In genomic region chr19:44519152-44519551, GRCm38 (mm10) we compare ENCODE assay signal across 10 mouse cellular contexts. TPM values are rescaled to one million over a fixed set of nuclear protein-coding genes. Genes with fewer than 3 reads are reported as not detected.
DNase-seq lines count a peak whose midpoint lies in the region; ATAC-seq and TF ChIP-seq lines count a peak whose summit lies in the region.
"Had no signal": no experiment of that assay in that cellular context is flagged by ENCODE, and none has a peak within 500 bp of the region (broad histone marks: within the 10 kb centered on the region; RNA-seq: fewer than 3 reads in every experiment).

No protein-coding gene starts in this region.

- H3K27ac ChIP-seq in forebrain, embryonic 12.5 days, result 0 out of 2 replicates have a peak overlapping the region, but pooled peaks have one; percentile 4
- no peak overlapping the region for H3K27ac ChIP-seq in forebrain, embryonic 13.5 days
- H3K27ac ChIP-seq in ES-Bruce4 (ENCODE audit: insufficient read depth, low read length), result no peak overlapping the region
- H3K27ac ChIP-seq: liver, embryonic 15.5 days had no signal

- TF ChIP-seq POLR2A in ES-Bruce4 (IDR thresholded peaks at IDR 0.05; ENCODE audit: insufficient read depth, low read length), result no peak
- TF ChIP-seq POLR2A in lung, adult 2 months (IDR thresholded peaks at IDR 0.05; ENCODE audit: borderline replicate concordance, extremely low read depth, low read depth, low read length), result no peak

- TF ChIP-seq EP300 in ES-Bruce4 (IDR thresholded peaks at IDR 0.05; ENCODE audit: insufficient read depth, low read depth, low read length), result no peak

- peak; percentile 61 for TF ChIP-seq CTCF in ES-Bruce4 (IDR thresholded peaks at IDR 0.05; ENCODE audit: low read depth, low read length)
- peak; percentile 3; the same call in 1 of the 2 replicates for TF ChIP-seq CTCF in lung, adult 2 months (IDR thresholded peaks at IDR 0.05; ENCODE audit: insufficient read depth, low read length)

- ATAC-seq in forebrain, embryonic 12.5 days (ENCODE audit: low FRiP score), result no peak
- ATAC-seq in forebrain, embryonic 13.5 days, result no peak
- ATAC-seq in CD4-positive, CD25-positive, alpha-beta regulatory T cell, adult 4 months, result no peak

- peaks cover 24% of the 10 kb centered on the region for H3K4me1 ChIP-seq in forebrain, embryonic 12.5 days
- H3K4me1 ChIP-seq in forebrain, embryonic 13.5 days, result peaks cover 27% of the 10 kb centered on the region
- no peaks in the 10 kb centered on the region for H3K4me1 ChIP-seq in ES-Bruce4 (ENCODE audit: control insufficient read depth, insufficient read depth, low read length)
- no peaks in the 10 kb centered on the region for H3K4me1 ChIP-seq in lung, adult 2 months (ENCODE audit: control insufficient read depth, insufficient read depth, low read length)
- H3K4me1 ChIP-seq: liver, embryonic 15.5 days had no signal

- 29% methylated on average over 7 of the region's 7 CpGs for WGBS in forebrain, embryonic 12.5 days
- 26% methylated on average over 7 of the region's 7 CpGs for WGBS in forebrain, embryonic 13.5 days
- 40% methylated on average over 7 of the region's 7 CpGs for WGBS in lung, adult 2 months

- H3K4me3 ChIP-seq in forebrain, embryonic 12.5 days (replicated peaks), result no peak overlapping the region
- H3K4me3 ChIP-seq in forebrain, embryonic 13.5 days, result no peak overlapping the region
- H3K4me3 ChIP-seq in ES-Bruce4 (ENCODE audit: low read depth, low read length), result no peak overlapping the region
- no peak overlapping the region for H3K4me3 ChIP-seq in lung, adult 2 months (replicated peaks; ENCODE audit: extremely low read depth, low read depth, low read length)
- H3K4me3 ChIP-seq: liver, embryonic 15.5 days had no signal

- DNase-seq in heart, adult 9 months (ENCODE audit: low spot score in 2 of 2), result peak; percentile 78 to 81
- peak; percentile 18 for DNase-seq in lung, adult 2 months
- no peak for DNase-seq in layer of hippocampus, adult 9-10 months (ENCODE audit: low spot score)
- DNase-seq in thymus, postnatal 36 days, result no peak

- H3K9me3 ChIP-seq in forebrain, embryonic 12.5 days, result no peaks in the 10 kb centered on the region
- no peaks in the 10 kb centered on the region for H3K9me3 ChIP-seq in forebrain, embryonic 13.5 days (replicated peaks)
- H3K9me3 ChIP-seq in ES-Bruce4 (replicated peaks; ENCODE audit: control insufficient read depth, insufficient read depth, low read length, poor library complexity, severe bottlenecking), result no peaks in the 10 kb centered on the region
- H3K9me3 ChIP-seq: G1E; liver, embryonic 15.5 days had no signal

- no peaks in the 10 kb centered on the region for H3K36me3 ChIP-seq in forebrain, embryonic 12.5 days (replicated peaks)
- no peaks in the 10 kb centered on the region for H3K36me3 ChIP-seq in forebrain, embryonic 13.5 days (ENCODE audit: poor library complexity, severe bottlenecking)
- H3K36me3 ChIP-seq in ES-Bruce4 (ENCODE audit: control insufficient read depth, insufficient read depth, low read length, poor library complexity, severe bottlenecking), result no peaks in the 10 kb centered on the region
- H3K36me3 ChIP-seq: G1E; liver, embryonic 15.5 days had no signal

- H3K27me3 ChIP-seq in forebrain, embryonic 12.5 days, result peaks cover 89% of the 10 kb centered on the region
- H3K27me3 ChIP-seq in forebrain, embryonic 13.5 days, result peaks cover 94% of the 10 kb centered on the region
- H3K27me3 ChIP-seq in ES-Bruce4 (ENCODE audit: control insufficient read depth, insufficient read depth, low read length, poor library complexity, severe bottlenecking), result no peaks in the 10 kb centered on the region

- H3K4me2 ChIP-seq in forebrain, embryonic 12.5 days, result no peak overlapping the region
- H3K4me2 ChIP-seq in forebrain, embryonic 13.5 days, result no peak overlapping the region
- H3K4me2 ChIP-seq: liver, embryonic 15.5 days had no signal

- no peak overlapping the region for H3K9ac ChIP-seq in forebrain, embryonic 12.5 days
- no peak overlapping the region for H3K9ac ChIP-seq in forebrain, embryonic 13.5 days
- H3K9ac ChIP-seq in ES-Bruce4 (ENCODE audit: low read depth, poor library complexity, severe bottlenecking), result no peak overlapping the region
- H3K9ac ChIP-seq: liver, embryonic 15.5 days had no signal

RNA-seq across cellular contexts. Expression of gene Wnt8b, which starts 25.9 kb away (rescaled TPM):
- polyA plus RNA-seq in forebrain, embryonic 12.5 days (2016; fragmentation: Nextera tagmentation; extraction: Ambion mirVana), result 24.4 and 36.8 TPM in 2 replicates
- 8.1 and 16.7 TPM in 2 replicates for polyA plus RNA-seq in forebrain, embryonic 13.5 days (2015; fragmentation: Nextera tagmentation; extraction: Ambion mirVana)
- polyA plus RNA-seq in ES-Bruce4 (2011; ENCODE audit: insufficient read depth, insufficient read length, low read depth, missing spikeins), result not detected in 2 replicates
- not detected in 2 replicates for polyA plus RNA-seq in lung, adult 2 months (2012; rRNA removed)
- polyA plus RNA-seq in CD4-positive, CD25-positive, alpha-beta regulatory T cell, adult 4 months (2017; shearing (Covaris generic)), result not detected
- polyA plus RNA-seq: G1E; liver, embryonic 15.5 days had no signal

RNA-seq across cellular contexts. Expression of gene Sec31b, which starts 26.5 kb away (rescaled TPM):
- 0.36 and 0.42 TPM in 2 replicates for polyA plus RNA-seq in forebrain, embryonic 12.5 days (2016; fragmentation: Nextera tagmentation; extraction: Ambion mirVana)
- 0.15 and 0.40 TPM in 2 replicates for polyA plus RNA-seq in forebrain, embryonic 13.5 days (2015; fragmentation: Nextera tagmentation; extraction: Ambion mirVana)
- 1.8 and 2.1 TPM in 2 replicates for polyA plus RNA-seq in ES-Bruce4 (2011; ENCODE audit: insufficient read depth, insufficient read length, low read depth, missing spikeins)
- 3.6 TPM in 2 replicates for polyA plus RNA-seq in lung, adult 2 months (2012; rRNA removed)
- polyA plus RNA-seq in CD4-positive, CD25-positive, alpha-beta regulatory T cell, adult 4 months (2017; shearing (Covaris generic)), result 1 to 10 TPM; 1.1 to 5.7 TPM

RNA-seq across cellular contexts. Expression of gene Gm20538, which starts 33.5 kb away (rescaled TPM):
- not detected in 2 replicates for polyA plus RNA-seq in forebrain, embryonic 12.5 days (2016; fragmentation: Nextera tagmentation; extraction: Ambion mirVana)
- not detected in 2 replicates for polyA plus RNA-seq in forebrain, embryonic 13.5 days (2015; fragmentation: Nextera tagmentation; extraction: Ambion mirVana)
- polyA plus RNA-seq in ES-Bruce4 (2011; ENCODE audit: insufficient read depth, insufficient read length, low read depth, missing spikeins), result not detected in 2 replicates
- not detected in 2 replicates for polyA plus RNA-seq in lung, adult 2 months (2012; rRNA removed)
- polyA plus RNA-seq in CD4-positive, CD25-positive, alpha-beta regulatory T cell, adult 4 months (2017; shearing (Covaris generic)), result not detected
- polyA plus RNA-seq: G1E; liver, embryonic 15.5 days had no signal

RNA-seq across cellular contexts. Expression of gene Ndufb8, which starts 36.1 kb away (rescaled TPM):
- 378 and 384 TPM in 2 replicates for polyA plus RNA-seq in forebrain, embryonic 12.5 days (2016; fragmentation: Nextera tagmentation; extraction: Ambion mirVana)
- polyA plus RNA-seq in forebrain, embryonic 13.5 days (2015; fragmentation: Nextera tagmentation; extraction: Ambion mirVana), result 441 and 467 TPM in 2 replicates
- 181 and 191 TPM in 2 replicates for polyA plus RNA-seq in ES-Bruce4 (2011; ENCODE audit: insufficient read depth, insufficient read length, low read depth, missing spikeins)
- 251 and 363 TPM in 2 replicates for polyA plus RNA-seq in lung, adult 2 months (2012; rRNA removed)
- polyA plus RNA-seq in CD4-positive, CD25-positive, alpha-beta regulatory T cell, adult 4 months (2017; shearing (Covaris generic)), result 100 to 1,000 TPM; 240 to 266 TPM

RNA-seq across cellular contexts. Expression of gene Hif1an, which starts 43.5 kb away (rescaled TPM):
- polyA plus RNA-seq in forebrain, embryonic 12.5 days (2016; fragmentation: Nextera tagmentation; extraction: Ambion mirVana), result 46.5 and 48.9 TPM in 2 replicates
- 32.5 and 37.2 TPM in 2 replicates for polyA plus RNA-seq in forebrain, embryonic 13.5 days (2015; fragmentation: Nextera tagmentation; extraction: Ambion mirVana)
- 26.7 and 29.6 TPM in 2 replicates for polyA plus RNA-seq in ES-Bruce4 (2011; ENCODE audit: insufficient read depth, insufficient read length, low read depth, missing spikeins)
- 15.2 and 27.0 TPM in 2 replicates for polyA plus RNA-seq in lung, adult 2 months (2012; rRNA removed)
- polyA plus RNA-seq in CD4-positive, CD25-positive, alpha-beta regulatory T cell, adult 4 months (2017; shearing (Covaris generic)), result 10 to 100 TPM; 16.5 to 26.2 TPM

Comparison
In these comparisons a context has a peak if more than half of its experiments do, and no peak if none do; other contexts are left out.
1. DNase-seq: peak in heart, adult 9 months (2 of 2) and lung, adult 2 months (single experiment); none in layer of hippocampus, adult 9-10 months (single experiment) and thymus, postnatal 36 days (0 of 2).